In the genomic region with DNA sequence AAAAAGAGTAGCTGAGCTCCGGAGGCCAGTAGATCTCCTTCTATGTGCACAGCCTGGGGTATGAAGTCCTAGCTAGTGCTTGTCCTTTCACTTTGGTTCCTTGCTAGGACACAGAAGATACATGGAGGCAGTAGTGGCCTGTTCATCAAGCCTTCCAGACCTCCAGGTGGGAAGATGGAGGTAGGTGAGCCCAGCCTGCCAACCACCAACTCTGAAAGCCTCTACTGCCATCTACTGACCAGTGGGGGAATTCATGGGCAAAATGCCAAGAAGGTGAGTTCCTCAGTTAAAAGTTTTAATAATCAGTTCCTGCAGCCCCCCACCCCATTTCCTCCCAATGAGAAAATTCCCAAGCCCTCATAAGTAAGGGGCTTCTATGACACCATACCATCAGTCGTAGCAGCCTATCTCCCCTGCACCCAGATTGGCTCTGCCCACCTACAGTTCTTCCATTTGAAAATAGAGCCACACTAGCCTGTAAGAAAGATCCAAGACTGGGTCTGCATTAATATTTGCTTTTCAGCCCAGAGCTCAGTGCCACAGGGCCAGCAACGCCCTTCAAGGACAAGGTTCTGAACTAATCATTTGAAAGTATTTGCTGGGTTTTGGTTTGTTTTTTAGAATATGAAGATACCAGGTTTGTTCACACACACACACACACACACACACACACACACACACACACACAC, we compare ENCODE assay signal across 8 mouse cellular contexts.
A peak's percentile ranks its signal among the peaks of the same experiment; 100 is the strongest.
DNase-seq lines count a peak whose midpoint lies in the region; ATAC-seq and TF ChIP-seq lines count a peak whose summit lies in the region.

No protein-coding gene starts in this region.

- no peaks in the 10 kb centered on the region for H3K27me3 ChIP-seq in forebrain, postnatal 0 days (ENCODE audit: insufficient read depth, low read length)

- no peak overlapping the region for H3K4me2 ChIP-seq in forebrain, postnatal 0 days (ENCODE audit: low read depth)

- 70% methylated on average over 3 of the region's 3 CpGs for WGBS in forebrain, postnatal 0 days

- H3K9ac ChIP-seq in forebrain, postnatal 0 days: no peak overlapping the region

- ATAC-seq in cerebellum, adult (ENCODE audit: insufficient number of reproducible peaks, low FRiP score, low TSS enrichment): no peak
- no peak for ATAC-seq in forebrain, postnatal 0 days

- no peak overlapping the region for H3K27ac ChIP-seq in forebrain, postnatal 0 days (ENCODE audit: low read depth, low read length)

- no peaks in the 10 kb centered on the region for H3K36me3 ChIP-seq in forebrain, postnatal 0 days (ENCODE audit: insufficient read depth)

- peak; percentile 6 for DNase-seq in cerebellum, adult 8-10 months
- DNase-seq in 3134 (ENCODE audit: extremely low read depth, insufficient read length, low spot score): peak; percentile 43
- peak; percentile 6 for DNase-seq in adrenal gland, adult 8-10 months
- DNase-seq in forebrain, postnatal 0 days: peak; percentile 49
- peak; percentile 5 for DNase-seq in layer of hippocampus, adult 9-10 months (ENCODE audit: low spot score)
- DNase-seq in lung, postnatal 14 days: peak; percentile 51
- peak; percentile 42 to 63 for DNase-seq in spleen, postnatal 14 days (ENCODE audit: low spot score in 2 of 2)

- H3K4me1 ChIP-seq in forebrain, postnatal 0 days (ENCODE audit: insufficient read depth): no peaks in the 10 kb centered on the region

- no peak overlapping the region for H3K4me3 ChIP-seq in forebrain, postnatal 0 days (ENCODE audit: low read depth, low read length)

- H3K9me3 ChIP-seq in forebrain, postnatal 0 days (ENCODE audit: low read length): no peaks in the 10 kb centered on the region

- TF ChIP-seq CTCF in forebrain, postnatal 0 days (IDR thresholded peaks at IDR 0.05; ENCODE audit: low read depth): peak; percentile 66
